Mouse (Mus musculus) ES-E14 (cell line): ENCODE results near the gene Bcl2l10.

Source experiments
- HCFC1 ChIP-seq: IDR thresholded peaks from 2 replicates; pipeline ENCODE4 v1.6.1; 2012; ENCODE audit warnings: low read length, inconsistent platforms, borderline replicate concordance; ENCODE audit not compliant: insufficient read depth
- MAFK ChIP-seq: IDR thresholded peaks from 2 replicates; pipeline ENCODE4 v1.6.1; 2014; ENCODE audit warnings: mild to moderate bottlenecking, low read depth, low read length, inconsistent platforms; ENCODE audit not compliant: insufficient read depth
- ZNF384 ChIP-seq: IDR thresholded peaks from 2 replicates; pipeline ENCODE4 v1.6.1; 2012; ENCODE audit warnings: low read depth, low read length, inconsistent platforms

DNA sequence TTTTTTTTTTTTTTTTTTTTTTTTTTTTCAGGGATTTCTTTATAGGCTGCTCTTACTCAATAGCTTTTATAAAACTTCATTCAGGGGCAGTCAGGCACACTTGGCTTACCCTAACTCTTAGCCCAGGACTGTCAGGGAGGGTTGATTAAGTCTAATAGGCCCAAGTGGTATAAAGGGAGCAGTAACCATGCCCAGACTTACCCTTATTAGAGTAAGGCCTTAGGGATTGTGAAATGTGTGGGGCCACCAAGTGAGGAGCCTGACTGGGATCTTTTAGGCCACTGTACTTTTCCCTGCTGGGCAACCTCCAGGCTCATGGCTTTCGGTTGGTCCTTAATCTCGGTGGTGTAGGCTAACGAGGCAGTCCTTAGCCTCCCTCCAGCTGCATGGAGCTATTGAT lies 1.1 kb downstream of the Bcl2l10 start:
- TF ChIP-seq HCFC1 (no peak), MAFK (no peak), ZNF384 (no peak; the same call in none of the 2 replicates)
